ENCODE assay signal across 8 mouse cellular contexts in the genomic region with DNA sequence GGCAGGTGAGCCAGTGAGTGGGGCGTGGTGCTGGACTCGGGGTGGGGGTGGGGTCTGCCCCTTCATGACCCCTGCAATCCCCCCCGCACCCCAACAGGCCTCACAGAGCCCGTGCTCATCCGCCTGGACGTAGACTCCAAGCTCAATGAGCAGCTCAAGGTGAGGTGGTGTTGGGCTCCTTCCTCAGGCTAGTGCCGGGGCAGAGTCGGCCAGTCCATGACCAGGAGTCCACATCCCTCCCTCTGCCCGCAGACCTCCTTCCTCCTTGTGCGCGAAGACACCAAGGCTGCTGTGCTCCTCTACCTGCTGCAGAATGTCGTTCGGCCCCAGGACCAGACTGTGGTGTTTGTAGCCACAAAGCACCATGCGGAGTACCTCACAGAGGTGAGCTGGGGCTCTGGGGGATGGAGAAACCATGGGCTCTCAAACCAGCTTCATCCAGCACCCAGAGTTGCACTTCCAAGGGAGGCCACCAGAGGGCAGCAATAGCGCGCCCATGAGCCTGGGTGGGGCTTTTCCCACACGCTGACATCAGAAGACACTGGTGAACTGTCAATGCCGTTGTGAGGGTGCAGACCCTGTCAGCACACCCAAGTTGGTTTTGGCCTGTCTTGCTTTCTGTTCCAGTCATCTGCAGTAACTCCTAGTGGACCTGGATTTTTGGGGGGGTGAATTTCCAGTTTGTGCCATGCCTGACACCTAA. TPM values are rescaled to one million over a fixed set of nuclear protein-coding genes. Genes with fewer than 3 reads are reported as not detected.
DNase-seq lines count a peak whose midpoint lies in the region; ATAC-seq lines count a peak whose summit lies in the region.

No protein-coding gene starts in this region.

- no peaks in the 10 kb centered on the region for H3K9me3 ChIP-seq in kidney, embryonic 15.5 days (replicated peaks)
- peaks cover 6% of the 10 kb centered on the region for H3K9me3 ChIP-seq in liver, embryonic 13.5 days (replicated peaks)

- H3K36me3 ChIP-seq in kidney, embryonic 15.5 days: peaks cover 100% of the 10 kb centered on the region
- peaks cover 100% of the 10 kb centered on the region for H3K36me3 ChIP-seq in liver, embryonic 13.5 days

- ATAC-seq in kidney, embryonic 15.5 days (replicated peaks; ENCODE audit: low FRiP score): peak; percentile 30; the same call in 1 of the 2 replicates
- ATAC-seq in liver, embryonic 13.5 days (ENCODE audit: low read depth): peak; percentile 8; the same call in 1 of the 2 replicates

- no peak overlapping the region for H3K4me2 ChIP-seq in kidney, embryonic 15.5 days
- H3K4me2 ChIP-seq in liver, embryonic 13.5 days: no peak overlapping the region

- H3K9ac ChIP-seq in kidney, embryonic 15.5 days: no peak overlapping the region
- H3K9ac ChIP-seq in liver, embryonic 13.5 days: no peak overlapping the region

- peak; percentile 50 to 65 for DNase-seq in urinary bladder, adult 18-20 months (ENCODE audit: low spot score in 2 of 2)
- no peak for DNase-seq in urinary bladder, postnatal 10 days (ENCODE audit: low spot score)
- DNase-seq in cerebellum, postnatal 36 days: peak; percentile 83 to 86
- peak; percentile 84 for DNase-seq in gastrocnemius, postnatal 10 days
- DNase-seq in liver, embryonic 13.5 days: peak; percentile 70
- peak; percentile 77 to 90 for DNase-seq in natural killer cell, adult 2 months (ENCODE audit: low spot score in 2 of 2)
- peak; percentile 85 to 96 for DNase-seq in spleen, postnatal 4 days (ENCODE audit: low spot score in 2 of 2)

- H3K4me1 ChIP-seq in kidney, embryonic 15.5 days: peaks cover 13% of the 10 kb centered on the region
- H3K4me1 ChIP-seq in liver, embryonic 13.5 days (replicated peaks): no peaks in the 10 kb centered on the region

- no peak overlapping the region for H3K4me3 ChIP-seq in kidney, embryonic 15.5 days (replicated peaks)
- no peak overlapping the region for H3K4me3 ChIP-seq in liver, embryonic 13.5 days (replicated peaks)

- WGBS in kidney, embryonic 15.5 days: 66% methylated on average over 18 of the region's 18 CpGs
- WGBS in liver, embryonic 13.5 days (ENCODE audit: insufficient replicate concordance): 66% methylated on average over 18 of the region's 18 CpGs

- no peaks in the 10 kb centered on the region for H3K27me3 ChIP-seq in kidney, embryonic 15.5 days
- H3K27me3 ChIP-seq in liver, embryonic 13.5 days: no peaks in the 10 kb centered on the region

- H3K27ac ChIP-seq in kidney, embryonic 15.5 days: peak overlapping the region; percentile 39; the same call in 1 of the 2 replicates
- H3K27ac ChIP-seq in liver, embryonic 13.5 days: no peak overlapping the region

RNA-seq across cellular contexts. Expression of a gene that starts 8.0 kb away (rescaled TPM):
- 10 to 100 TPM; 22.4 to 23.9 TPM for total RNA-seq in gastrocnemius, postnatal 10 days (2021)
- polyA plus RNA-seq in kidney, embryonic 15.5 days (2015; fragmentation: Nextera tagmentation; extraction: Ambion mirVana): 47.2 and 52.2 TPM in 2 replicates
- 22.9 and 26.0 TPM in 2 replicates for polyA plus RNA-seq in liver, embryonic 13.5 days (2015; fragmentation: Nextera tagmentation; extraction: Ambion mirVana)

RNA-seq across cellular contexts. Expression of a gene that starts 8.1 kb away (rescaled TPM):
- 1 to 10 TPM; 4.7 to 6.2 TPM for total RNA-seq in gastrocnemius, postnatal 10 days (2021)
- 15.3 and 16.1 TPM in 2 replicates for polyA plus RNA-seq in kidney, embryonic 15.5 days (2015; fragmentation: Nextera tagmentation; extraction: Ambion mirVana)
- polyA plus RNA-seq in liver, embryonic 13.5 days (2015; fragmentation: Nextera tagmentation; extraction: Ambion mirVana): 5.7 and 6.5 TPM in 2 replicates

RNA-seq across cellular contexts. Expression of a gene that starts 13.5 kb away (rescaled TPM):
- total RNA-seq in gastrocnemius, postnatal 10 days (2021): not detected
- not detected in 2 replicates for polyA plus RNA-seq in kidney, embryonic 15.5 days (2015; fragmentation: Nextera tagmentation; extraction: Ambion mirVana)
- polyA plus RNA-seq in liver, embryonic 13.5 days (2015; fragmentation: Nextera tagmentation; extraction: Ambion mirVana): not detected in 2 replicates

RNA-seq across cellular contexts. Expression of a gene that starts 28.1 kb away (rescaled TPM):
- total RNA-seq in gastrocnemius, postnatal 10 days (2021): under 1 TPM in 1 of 2 experiments, not detected in 1; 0.23 TPM
- 0.58 and 0.89 TPM in 2 replicates for polyA plus RNA-seq in kidney, embryonic 15.5 days (2015; fragmentation: Nextera tagmentation; extraction: Ambion mirVana)
- polyA plus RNA-seq in liver, embryonic 13.5 days (2015; fragmentation: Nextera tagmentation; extraction: Ambion mirVana): 0.18 and 0.22 TPM in 2 replicates

RNA-seq across cellular contexts. Expression of a gene that starts 31.7 kb away (rescaled TPM):
- under 1 TPM; 0.40 to 0.50 TPM for total RNA-seq in gastrocnemius, postnatal 10 days (2021)
- polyA plus RNA-seq in kidney, embryonic 15.5 days (2015; fragmentation: Nextera tagmentation; extraction: Ambion mirVana): 0.82 and 0.90 TPM in 2 replicates
- 1.8 and 1.9 TPM in 2 replicates for polyA plus RNA-seq in liver, embryonic 13.5 days (2015; fragmentation: Nextera tagmentation; extraction: Ambion mirVana)
